Mouse (Mus musculus) embryonic facial prominence, embryonic 14.5 days (tissue): ENCODE measurements around the gene Lpgat1. TPM values are rescaled to one million over a fixed set of nuclear protein-coding genes. Genes with fewer than 3 reads are reported as not detected.
A peak's percentile ranks its signal among the peaks of the same experiment; 100 is the strongest.

Source experiments
- ATAC-seq: fragments of 200-750 bp; cut with Nextera tagmentation; 2 replicates; pipeline ENCODE4 v1.8.0; 2017; ENCODE audit warnings: low read depth, moderate number of reproducible peaks, moderate TSS enrichment
- DNase-seq: peaks from one replicate; pipeline ENCODE4 v3.0.0-alpha.2; 2015; ENCODE audit warnings: low spot score
- H3K27ac ChIP-seq: fragments of 300-500 bp; sonication (generic); replicated peaks from 2 replicates; pipeline ENCODE4 v1.5.1; 2014; ENCODE audit warnings: low read depth, mild to moderate bottlenecking, low read length, moderate library complexity
- H3K27me3 ChIP-seq: fragments of 300-500 bp; sonication (generic); replicated peaks from 2 replicates; pipeline ENCODE4 v1.6.1; 2014; ENCODE audit warnings: low read length; ENCODE audit not compliant: control insufficient read depth, insufficient read depth
- H3K36me3 ChIP-seq: fragments of 300-500 bp; sonication (generic); 2 replicates; pipeline ENCODE4 v1.6.1; 2014; ENCODE audit warnings: low read length, mixed read lengths; ENCODE audit not compliant: control insufficient read depth, insufficient read depth
- H3K4me1 ChIP-seq: fragments of 300-500 bp; sonication (generic); 2 replicates; pipeline ENCODE4 v1.6.1; 2014; ENCODE audit warnings: antibody characterized with exemption, low read length; ENCODE audit not compliant: control insufficient read depth, insufficient read depth
- H3K4me2 ChIP-seq: fragments of 300-500 bp; sonication (generic); 2 replicates; pipeline ENCODE4 v1.6.1; 2014; ENCODE audit warnings: low read depth, mild to moderate bottlenecking, low read length, moderate library complexity, mixed read lengths
- H3K4me3 ChIP-seq: fragments of 300-500 bp; sonication (generic); 2 replicates; pipeline ENCODE4 v1.5.1; 2014; ENCODE audit warnings: low read depth, mild to moderate bottlenecking, low read length
- H3K9ac ChIP-seq: fragments of 300-500 bp; sonication (generic); 2 replicates; pipeline ENCODE4 v1.6.1; 2014; ENCODE audit warnings: low read depth, mild to moderate bottlenecking, low read length, moderate library complexity, mixed read lengths
- H3K9me3 ChIP-seq: fragments of 300-500 bp; sonication (generic); 2 replicates; pipeline ENCODE4 v1.6.1; 2016; ENCODE audit warnings: low read length; ENCODE audit not compliant: control insufficient read depth
- WGBS: fragments of 180-500 bp; shearing (Covaris S2); extraction: QIAGEN DNeasy Blood & Tissue Kit; methylation state at CpG from one replicate; pipeline ENCODE4 v1.1.7; 2014; 5-methylcytosine and 5-hydroxymethylcytosine counted together
- polyA plus RNA-seq: library from polyadenylated mRNA; unstranded; fragments of >200 nt; fragmentation: Nextera tagmentation; extraction: Ambion mirVana; gene quantifications from 2 replicates; pipeline ENCODE4 v1.2.1, GENCODE M21; 2014

Gene Lpgat1
- 33.3 and 35.8 TPM in 2 replicates for polyA plus RNA-seq

DNA sequence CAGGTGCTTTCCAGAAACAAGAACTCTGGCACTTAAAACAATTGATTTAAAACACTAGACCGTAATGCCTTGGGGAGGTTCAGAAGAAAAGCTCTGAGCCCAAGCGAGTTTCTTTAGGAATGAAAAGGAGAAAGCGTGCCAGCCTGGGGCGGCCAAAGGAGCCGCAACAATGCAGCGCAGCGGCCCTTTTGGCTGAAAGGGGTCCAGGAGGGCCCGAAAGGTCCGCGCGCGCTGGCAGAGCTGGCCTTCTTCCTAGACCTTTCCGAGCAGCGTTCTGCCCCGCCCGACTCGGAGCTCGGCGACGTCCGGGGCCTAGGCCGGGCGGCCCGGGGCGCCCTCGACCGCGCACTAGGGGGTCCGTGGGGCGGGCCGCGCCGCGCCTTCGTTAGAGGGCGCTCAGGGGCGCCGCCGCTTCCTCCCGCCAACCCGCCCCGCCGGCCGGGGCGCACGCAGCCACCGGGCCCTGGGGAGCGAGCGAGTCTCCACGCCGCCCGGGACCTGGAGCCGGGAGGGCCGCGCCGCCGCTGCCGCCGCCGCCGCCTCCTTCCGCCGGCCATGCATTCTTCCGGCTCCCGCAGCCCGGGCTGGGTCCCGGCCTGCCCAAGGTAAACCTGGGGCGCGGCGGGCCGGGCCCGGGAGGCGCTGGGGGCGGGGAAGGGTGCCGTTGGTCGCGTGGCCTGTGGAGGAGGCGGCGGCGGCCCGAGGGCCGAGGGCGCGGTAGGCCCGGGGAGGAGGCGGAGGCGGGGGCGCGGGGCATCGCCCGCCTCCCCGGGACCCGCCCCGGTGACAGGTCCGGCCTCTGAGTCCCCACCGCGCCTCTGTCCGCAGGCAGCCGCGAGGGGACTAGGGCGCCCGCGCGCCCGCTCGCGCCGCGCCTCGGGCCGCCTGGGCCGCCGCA lies at the start of gene Lpgat1:
Gene Lpgat1, plus strand, starts transcription at position 234 of the 898 bp plus-strand sequence.
- DNase-seq (peak; percentile 71), ATAC-seq (peak; percentile 90)
- WGBS, result under 1% methylated on average over 12 of the region's 113 CpGs

DNA sequence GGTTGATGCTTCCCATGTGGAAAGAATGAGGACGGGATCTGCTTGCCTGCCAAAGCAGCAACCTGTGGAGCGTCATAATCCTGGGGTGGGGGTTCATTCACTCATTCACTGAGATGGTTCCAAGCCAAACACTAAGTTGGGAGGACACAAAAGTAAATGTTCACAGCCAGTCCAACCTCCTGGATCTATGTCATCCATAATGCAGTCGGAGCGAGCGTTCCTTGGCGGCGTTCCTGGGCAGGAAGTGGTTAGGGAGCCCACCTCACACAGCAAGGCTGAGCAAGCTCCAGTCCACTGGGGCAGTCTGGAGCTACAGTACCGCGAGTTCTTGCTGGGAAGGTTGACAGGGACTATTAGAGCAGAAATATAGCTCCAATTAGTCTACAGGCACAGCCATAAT lies 49.6 kb upstream of the Lpgat1 start:
- Histone ChIP-seq H3K9me3 (no peaks in the 10 kb centered on the region), H3K27me3 (no peaks in the 10 kb centered on the region), H3K4me1 (no peaks in the 10 kb centered on the region), H3K4me3 (no peak overlapping the region), H3K9ac (no peak overlapping the region), H3K27ac (0 out of 2 replicates have a peak overlapping the region, but pooled peaks have one; percentile 33), H3K4me2 (no peak overlapping the region; the same call in 1 of the 2 replicates), H3K36me3 (no peaks in the 10 kb centered on the region)
- ATAC-seq (peak; percentile 89), DNase-seq (peak; percentile 82)
- 56% methylated on average over 9 of the region's 9 CpGs for WGBS

More for the DNA sequence above, at the start of gene Lpgat1:
- Histone ChIP-seq H3K4me1 (peaks cover 3% of the 10 kb centered on the region; the same call in 1 of the 2 replicates), H3K9ac (peak within 1 kb of the TSS; percentile 96), H3K9me3 (no peaks in the 10 kb centered on the region), H3K27ac (peak within 1 kb of the TSS; percentile 92), H3K4me2 (peak within 1 kb of the TSS; percentile 81), H3K4me3 (peak within 1 kb of the TSS; percentile 81), H3K27me3 (no peaks in the 10 kb centered on the region), H3K36me3 (peaks cover 13% of the 10 kb centered on the region)

DNA sequence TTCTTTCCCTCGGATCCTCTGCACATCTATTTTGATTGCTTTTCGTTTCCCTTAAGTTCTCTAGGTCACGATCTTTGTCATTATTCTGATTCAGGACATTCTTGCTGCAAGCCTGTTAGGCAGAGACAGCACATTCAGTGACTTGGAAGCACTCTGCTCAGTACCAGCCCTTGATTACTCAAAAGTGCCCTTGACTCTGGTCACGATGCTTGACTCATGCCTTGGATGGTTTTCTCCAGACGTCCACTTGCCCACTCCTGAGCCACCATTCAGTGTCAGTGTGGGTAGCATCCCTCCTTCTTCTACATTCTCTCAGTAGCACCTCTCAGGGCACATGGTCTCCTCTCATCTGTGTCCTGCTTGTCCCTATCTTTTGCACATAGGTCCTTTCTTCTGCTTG lies 43.6 kb upstream of the Lpgat1 start:
- Histone ChIP-seq H3K9ac (no peak overlapping the region), H3K27ac (no peak overlapping the region), H3K4me1 (no peaks in the 10 kb centered on the region), H3K4me3 (no peak overlapping the region), H3K36me3 (no peaks in the 10 kb centered on the region), H3K9me3 (no peaks in the 10 kb centered on the region), H3K27me3 (no peaks in the 10 kb centered on the region), H3K4me2 (no peak overlapping the region)
- no peak for DNase-seq
- WGBS, result 85% methylated on average over 5 of the region's 5 CpGs
- ATAC-seq, result no peak

DNA sequence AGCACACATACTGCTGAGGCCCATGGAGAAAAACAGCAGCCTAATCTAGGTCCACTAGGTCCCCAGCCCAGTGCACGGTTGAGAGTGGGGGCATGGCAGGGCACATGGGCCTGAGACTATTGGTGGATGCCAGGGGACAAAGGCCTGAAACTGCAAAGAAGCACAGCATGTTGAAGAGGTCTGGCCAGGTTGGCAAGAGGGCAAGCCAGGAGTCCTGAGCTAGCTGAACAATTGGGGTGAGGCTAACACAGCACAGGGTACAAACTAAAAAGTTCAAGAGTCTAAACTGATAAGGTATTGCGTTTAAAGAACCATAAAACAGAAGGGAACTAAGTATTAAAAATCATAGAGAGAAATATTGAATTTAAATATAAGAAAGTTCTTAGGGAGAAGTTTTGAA lies 36.0 kb upstream of the Lpgat1 start:
- no peaks in the 10 kb centered on the region for H3K27me3 ChIP-seq
- H3K4me1 ChIP-seq, result no peaks in the 10 kb centered on the region
- no peak overlapping the region for H3K9ac ChIP-seq
- H3K9me3 ChIP-seq, result peaks cover 14% of the 10 kb centered on the region
- H3K36me3 ChIP-seq, result no peaks in the 10 kb centered on the region
- no peak overlapping the region for H3K4me3 ChIP-seq
- 74% methylated on average over 2 of the region's 2 CpGs for WGBS
- H3K4me2 ChIP-seq, result no peak overlapping the region
- H3K27ac ChIP-seq, result no peak overlapping the region
- DNase-seq (no peak), ATAC-seq (no peak)

DNA sequence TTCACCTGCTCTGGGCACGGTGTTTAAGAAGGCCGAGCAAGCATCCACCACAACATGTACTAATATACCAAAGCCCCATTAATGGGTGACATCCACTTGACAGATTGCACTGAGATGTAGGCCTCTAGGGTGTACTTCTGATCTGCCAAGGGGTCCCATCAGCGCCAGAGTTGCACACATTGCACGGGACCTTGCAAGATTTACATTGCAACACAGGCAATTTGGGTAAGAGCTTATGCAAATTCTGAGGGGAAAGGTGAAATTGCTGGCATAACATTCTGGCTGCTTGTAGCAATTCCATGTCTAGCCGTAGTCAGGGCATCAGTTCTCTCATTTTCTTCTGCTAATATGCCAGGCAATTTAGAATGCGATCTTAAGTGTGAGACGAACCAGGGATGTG lies 30.1 kb upstream of the Lpgat1 start:
- no peaks in the 10 kb centered on the region for H3K27me3 ChIP-seq
- H3K4me3 ChIP-seq, result no peak overlapping the region
- WGBS, result 84% methylated on average over 7 of the region's 7 CpGs
- H3K36me3 ChIP-seq, result no peaks in the 10 kb centered on the region
- no peak overlapping the region for H3K9ac ChIP-seq
- H3K4me2 ChIP-seq, result no peak overlapping the region
- H3K4me1 ChIP-seq, result no peaks in the 10 kb centered on the region
- DNase-seq (no peak), ATAC-seq (no peak)
- H3K27ac ChIP-seq, result no peak overlapping the region
- peaks cover 14% of the 10 kb centered on the region for H3K9me3 ChIP-seq

DNA sequence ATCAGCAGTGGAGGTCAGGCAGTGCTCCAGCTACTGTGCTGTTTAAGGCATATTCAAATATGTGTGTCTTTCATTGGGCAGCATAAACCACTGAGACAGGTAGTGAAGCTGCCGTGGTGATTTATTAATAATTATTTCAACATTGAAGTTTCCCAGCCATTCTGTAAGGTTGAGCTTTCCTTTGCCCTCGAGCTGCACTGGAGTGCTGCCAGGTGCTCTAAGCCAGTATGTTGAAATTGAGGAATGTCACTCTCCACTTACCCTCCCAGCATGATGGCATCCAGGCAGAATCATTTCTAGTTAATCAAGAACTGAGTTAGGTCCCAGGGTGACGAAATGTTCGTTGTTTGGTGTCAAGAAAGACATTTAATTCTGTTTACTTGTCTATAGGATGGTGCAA lies 24.4 kb upstream of the Lpgat1 start:
- DNase-seq (peak; percentile 53), ATAC-seq (no peak)
- no peak overlapping the region for H3K4me2 ChIP-seq
- no peak overlapping the region for H3K27ac ChIP-seq
- H3K9me3 ChIP-seq, result no peaks in the 10 kb centered on the region; the same call in 1 of the 2 replicates
- H3K4me1 ChIP-seq, result no peaks in the 10 kb centered on the region
- no peak overlapping the region for H3K9ac ChIP-seq
- H3K36me3 ChIP-seq, result no peaks in the 10 kb centered on the region
- 43% methylated on average over 4 of the region's 4 CpGs for WGBS
- no peaks in the 10 kb centered on the region for H3K27me3 ChIP-seq
- no peak overlapping the region for H3K4me3 ChIP-seq

DNA sequence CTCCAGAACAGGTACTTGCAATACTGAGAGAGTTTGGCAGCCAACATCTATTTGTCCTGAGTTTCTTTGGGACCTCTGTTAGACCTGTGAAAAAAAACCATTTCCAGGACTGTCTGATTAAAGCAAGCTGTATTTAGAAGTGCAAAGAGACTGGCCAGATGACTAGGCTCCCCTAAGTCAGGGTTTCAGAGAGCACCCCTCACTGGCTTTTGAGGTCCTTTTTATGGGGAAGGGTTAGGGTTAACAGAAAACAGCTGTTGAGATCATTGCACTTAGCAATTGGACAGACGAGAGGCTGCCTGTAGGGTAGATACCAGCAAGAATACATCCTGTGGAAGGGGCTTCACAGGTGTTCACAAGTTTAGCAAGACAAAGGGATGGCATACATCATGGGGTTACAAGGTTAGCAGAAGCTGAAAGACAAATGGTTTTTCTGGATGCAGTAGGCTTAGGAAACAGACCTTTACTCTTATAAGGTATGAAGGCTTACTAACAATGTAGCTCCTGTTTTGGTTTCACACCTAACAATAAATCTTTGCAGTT lies 19.3 kb upstream of the Lpgat1 start:
- no peak overlapping the region for H3K9ac ChIP-seq
- H3K4me2 ChIP-seq, result no peak overlapping the region
- no peaks in the 10 kb centered on the region for H3K9me3 ChIP-seq
- WGBS, result 11% methylated on average over 1 of the region's 1 CpGs
- H3K27me3 ChIP-seq, result no peaks in the 10 kb centered on the region
- no peak overlapping the region for H3K4me3 ChIP-seq
- H3K4me1 ChIP-seq, result no peaks in the 10 kb centered on the region
- no peak overlapping the region for H3K27ac ChIP-seq
- ATAC-seq (no peak), DNase-seq (no peak)
- no peaks in the 10 kb centered on the region for H3K36me3 ChIP-seq

DNA sequence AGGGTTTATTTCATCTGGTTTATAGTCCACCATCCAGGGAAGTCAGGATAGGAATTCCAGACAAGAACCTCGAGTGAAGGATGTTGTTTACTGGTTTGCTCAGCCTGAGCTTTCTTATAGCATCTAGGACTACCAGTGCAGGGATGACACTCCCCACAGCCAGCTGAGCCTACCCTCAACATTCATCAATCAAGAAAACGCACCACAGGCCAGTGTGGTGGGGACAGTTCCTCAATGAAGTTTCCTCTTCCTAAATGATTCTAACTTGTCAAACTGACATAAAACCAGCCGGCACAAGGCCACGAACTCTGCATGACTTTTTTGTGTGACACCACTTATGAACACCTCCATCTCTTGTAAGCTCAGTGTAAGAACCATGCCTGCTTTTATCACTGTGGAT lies 13.1 kb upstream of the Lpgat1 start:
- no peaks in the 10 kb centered on the region for H3K4me1 ChIP-seq
- no peaks in the 10 kb centered on the region for H3K27me3 ChIP-seq
- no peak overlapping the region for H3K4me2 ChIP-seq
- WGBS, result 66% methylated on average over 4 of the region's 4 CpGs
- H3K4me3 ChIP-seq, result no peak overlapping the region
- no peaks in the 10 kb centered on the region for H3K9me3 ChIP-seq
- H3K27ac ChIP-seq, result no peak overlapping the region
- DNase-seq (no peak), ATAC-seq (no peak)
- no peaks in the 10 kb centered on the region for H3K36me3 ChIP-seq
- H3K9ac ChIP-seq, result no peak overlapping the region
